Mouse (Mus musculus) ES-E14 (cell line): ENCODE measurements at regions not wholly inside any gene's neighbourhood (a gene's known extent, or its start where the extent isn't known, plus 50 kb on each side); places are given as distances from the start of the nearest gene placed in this dataset.
A peak's percentile ranks its signal among the peaks of the same experiment; 100 is the strongest.

Experiments
- DNase-seq: peaks from one replicate; pipeline ENCODE4 v3.0.0-alpha.2; 2013; ENCODE audit warnings: low read depth, low spot score
- H3K27ac ChIP-seq: 2 replicates; pipeline ENCODE4 v1.5.1; 2012; ENCODE audit warnings: low read depth, mild to moderate bottlenecking, low read length, moderate library complexity, mixed read lengths; ENCODE audit not compliant: poor library complexity, insufficient read depth, severe bottlenecking
- H3K36me3 ChIP-seq: 2 replicates; pipeline ENCODE4 v1.6.1; 2012; ENCODE audit warnings: mild to moderate bottlenecking, low read length, moderate library complexity, mixed read lengths; ENCODE audit not compliant: control insufficient read depth, poor library complexity, insufficient read depth, severe bottlenecking
- H3K4me1 ChIP-seq, 2 experiments: fragments of 150-350 bp in 1 of 2; sonication (generic) in 1 of 2; 2 replicates each; pipeline ENCODE4 v1.6.1; 2012; ENCODE audit warnings: low read length in 2 of 2, mild to moderate bottlenecking in 1 of 2, mixed read lengths in 1 of 2; ENCODE audit not compliant: control insufficient read depth in 2 of 2, insufficient read depth in 2 of 2, poor library complexity in 1 of 2
- H3K4me3 ChIP-seq, 2 experiments: fragments of 150-350 bp in 1 of 2; sonication (generic) in 1 of 2; 2 replicates each; pipeline ENCODE4 v1.5.1; 2012; ENCODE audit warnings: low read length in 2 of 2, low read depth in 1 of 2, mild to moderate bottlenecking in 1 of 2, mixed read lengths in 1 of 2; ENCODE audit not compliant: insufficient read depth in 1 of 2, poor library complexity in 1 of 2, severe bottlenecking in 1 of 2
- H3K9ac ChIP-seq: 2 replicates; pipeline ENCODE4 v1.6.1; 2012; ENCODE audit warnings: low read depth, mild to moderate bottlenecking, low read length, mixed read lengths; ENCODE audit not compliant: poor library complexity, insufficient read depth, severe bottlenecking
- H3K9me3 ChIP-seq: fragments of 150-350 bp; sonication (generic); 2 replicates; pipeline ENCODE4 v1.6.1; 2012; ENCODE audit warnings: low read depth, mild to moderate bottlenecking, low read length; ENCODE audit not compliant: control insufficient read depth, insufficient read depth
- CHD2 ChIP-seq: IDR thresholded peaks from 2 replicates; pipeline ENCODE4 v1.6.1; 2014; ENCODE audit warnings: mild to moderate bottlenecking, low read depth, low read length, inconsistent platforms
- HCFC1 ChIP-seq: IDR thresholded peaks from 2 replicates; pipeline ENCODE4 v1.6.1; 2012; ENCODE audit warnings: low read length, inconsistent platforms, borderline replicate concordance; ENCODE audit not compliant: insufficient read depth
- MAFK ChIP-seq: IDR thresholded peaks from 2 replicates; pipeline ENCODE4 v1.6.1; 2014; ENCODE audit warnings: mild to moderate bottlenecking, low read depth, low read length, inconsistent platforms; ENCODE audit not compliant: insufficient read depth
- ZC3H11A ChIP-seq: IDR thresholded peaks from 2 replicates; pipeline ENCODE4 v1.6.1; 2012; ENCODE audit warnings: low read depth, mild to moderate bottlenecking, inconsistent platforms, low read length, borderline replicate concordance
- ZNF384 ChIP-seq: IDR thresholded peaks from 2 replicates; pipeline ENCODE4 v1.6.1; 2012; ENCODE audit warnings: low read depth, low read length, inconsistent platforms
- in situ Hi-C, 2 experiments: fragments of 600-800 bp; cut with MboI; formaldehyde crosslinking; loops; one replicate each; pipeline ENCODE4 v1.15.1; 2025; ENCODE audit warnings: low sequenced_read_pairs in 2 of 2, inconsistent platforms in 1 of 2; ENCODE audit not compliant: unreplicated experiment in 2 of 2

DNA sequence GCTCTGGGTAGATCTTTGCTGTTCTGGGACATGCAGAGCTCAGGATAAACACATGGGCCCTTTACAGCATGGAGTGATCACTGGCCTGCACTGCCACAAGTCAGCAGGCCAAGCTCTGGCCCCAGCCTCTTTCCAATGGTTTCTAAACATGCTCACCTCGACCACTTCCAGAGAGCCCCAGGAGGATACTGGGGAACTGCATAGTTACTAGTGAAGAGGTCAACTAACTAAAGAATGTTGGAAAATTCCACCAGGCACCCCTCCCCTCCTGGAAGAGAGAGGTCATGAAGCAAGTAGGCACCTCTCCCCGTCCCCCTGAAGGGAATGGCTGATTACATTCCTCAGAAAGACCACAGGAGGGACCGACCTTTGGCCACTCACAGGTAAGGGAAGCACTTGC, 98.7 kb downstream of the Elovl4 start:
- Histone ChIP-seq H3K4me3 (no peak overlapping the region), H3K27ac (peak overlapping the region; percentile 13; the same call in 1 of the 2 replicates), H3K9ac (no peak overlapping the region), H3K4me1 (peaks cover 2 to 5% of the 10 kb centered on the region in 2 experiments; a peak in 2 of 4 replicates), H3K9me3 (no peaks in the 10 kb centered on the region), H3K36me3 (no peaks in the 10 kb centered on the region)
- no peak for DNase-seq
- TF ChIP-seq ZNF384 (no peak), ZC3H11A (no peak), HCFC1 (no peak), MAFK (no peak), CHD2 (no peak)
- in situ Hi-C loops: no loop called here

DNA sequence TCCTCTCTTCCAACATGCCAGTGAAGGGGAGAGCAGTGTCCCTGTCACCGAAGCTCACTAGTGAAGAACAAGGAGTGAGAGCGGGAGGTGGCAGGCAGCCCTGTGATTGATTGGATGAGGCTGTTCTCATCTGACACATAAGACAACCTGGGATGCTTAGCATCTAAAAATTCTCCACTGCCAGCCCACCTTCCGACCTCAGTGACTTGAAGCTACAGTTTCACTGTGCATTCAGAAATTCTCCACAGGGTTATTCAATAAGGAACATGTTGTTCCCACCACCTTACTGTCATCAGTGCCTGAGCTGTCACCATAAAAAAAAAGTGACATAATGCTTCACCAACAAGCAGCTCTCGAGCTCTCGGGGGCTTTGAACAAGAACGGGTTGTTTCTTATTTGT, 100.0 kb downstream of the Elovl4 start:
- H3K9me3 ChIP-seq: no peaks in the 10 kb centered on the region
- H3K4me3 ChIP-seq: no peak overlapping the region
- in situ Hi-C loops: no loop called here
- no peak for TF ChIP-seq HCFC1
- no peak for TF ChIP-seq ZNF384
- no peak for TF ChIP-seq CHD2
- TF ChIP-seq MAFK: no peak
- no peak for TF ChIP-seq ZC3H11A
- no peak overlapping the region for H3K9ac ChIP-seq
- no peak overlapping the region for H3K27ac ChIP-seq
- H3K36me3 ChIP-seq: no peaks in the 10 kb centered on the region
- DNase-seq: no peak
- H3K4me1 ChIP-seq: peaks cover 2 to 5% of the 10 kb centered on the region in 2 experiments; a peak in 2 of 4 replicates

DNA sequence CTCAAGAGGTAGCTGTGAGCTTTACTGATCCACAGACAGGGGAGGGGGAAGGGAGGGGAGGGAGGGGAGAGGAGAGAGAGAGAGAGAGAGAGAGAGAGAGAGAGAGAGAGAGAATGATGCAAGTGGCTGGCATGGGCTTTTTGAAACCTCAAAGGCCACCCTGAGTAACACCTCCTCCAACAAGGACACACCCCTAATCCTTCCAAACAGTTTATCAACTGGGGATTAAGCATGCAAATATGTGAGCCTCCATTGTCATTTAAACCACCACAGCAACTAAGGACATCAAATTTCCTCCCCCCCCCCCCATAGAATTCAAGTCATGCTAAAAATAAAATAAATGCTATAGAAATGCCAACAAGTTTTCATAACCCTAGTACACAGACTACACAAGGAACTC, 101.9 kb downstream of the Elovl4 start:
- peaks cover 2 to 5% of the 10 kb centered on the region in 2 experiments; a peak in 2 of 4 replicates for H3K4me1 ChIP-seq
- H3K4me3 ChIP-seq: no peak overlapping the region
- no peaks in the 10 kb centered on the region for H3K9me3 ChIP-seq
- no peak for DNase-seq
- no peak overlapping the region for H3K9ac ChIP-seq
- H3K27ac ChIP-seq: no peak overlapping the region
- TF ChIP-seq HCFC1: no peak
- TF ChIP-seq MAFK: no peak
- TF ChIP-seq ZC3H11A: no peak
- in situ Hi-C loops: no loop called here
- no peaks in the 10 kb centered on the region for H3K36me3 ChIP-seq

DNA sequence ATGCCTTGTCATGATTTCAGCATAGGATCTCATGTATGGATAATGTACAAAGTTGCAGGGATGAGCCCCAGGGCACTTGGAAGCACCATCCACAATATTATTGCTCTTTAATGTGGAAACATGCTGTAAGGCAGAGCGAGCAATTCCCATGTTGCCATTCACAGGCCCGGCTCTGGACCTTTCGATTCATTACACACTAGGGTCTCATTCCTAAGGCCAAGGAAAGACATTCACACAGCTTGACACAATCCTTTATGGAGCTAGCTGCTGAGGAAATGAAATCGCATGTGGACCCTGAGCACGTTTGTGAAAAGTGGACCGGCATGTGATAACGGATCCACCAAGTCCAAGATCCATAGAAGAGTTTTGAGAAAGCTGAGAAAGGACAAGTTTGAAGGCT, 105.2 kb downstream of the Elovl4 start:
- TF ChIP-seq MAFK (no peak), HCFC1 (no peak), ZC3H11A (no peak), ZNF384 (no peak), CHD2 (no peak)
- Histone ChIP-seq H3K27ac (no peak overlapping the region), H3K4me1 (peaks cover 2 to 5% of the 10 kb centered on the region in 2 experiments; a peak in 2 of 4 replicates), H3K9ac (no peak overlapping the region), H3K4me3 (no peak overlapping the region), H3K36me3 (no peaks in the 10 kb centered on the region), H3K9me3 (no peaks in the 10 kb centered on the region)
- DNase-seq: no peak
- in situ Hi-C loops: no loop called here

DNA sequence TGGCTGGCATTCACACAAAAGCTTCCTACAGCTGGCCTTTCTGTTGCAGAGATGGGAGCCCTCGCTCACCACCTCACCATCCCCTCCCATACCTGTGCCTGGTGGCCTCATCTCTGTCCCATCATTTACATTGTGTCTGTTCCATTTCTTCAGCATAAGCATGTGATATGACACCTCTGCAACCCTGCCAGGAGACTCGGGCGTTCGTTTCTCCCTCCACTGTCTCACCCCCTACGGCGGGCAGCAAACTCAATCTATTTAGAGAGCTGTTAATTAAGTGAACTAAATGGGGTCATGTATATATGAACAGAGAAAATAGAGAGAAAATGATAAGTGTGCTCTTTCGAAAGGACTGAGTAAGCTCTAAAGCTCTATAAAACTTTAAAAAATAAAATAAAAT, 106.0 kb downstream of the Elovl4 start:
- no peaks in the 10 kb centered on the region for H3K9me3 ChIP-seq
- no peak overlapping the region for H3K9ac ChIP-seq
- no peak overlapping the region for H3K27ac ChIP-seq
- H3K4me3 ChIP-seq: no peak overlapping the region
- peaks cover 2 to 4% of the 10 kb centered on the region in 2 experiments; a peak in 2 of 4 replicates for H3K4me1 ChIP-seq
- H3K36me3 ChIP-seq: no peaks in the 10 kb centered on the region
- DNase-seq: no peak
- TF ChIP-seq CHD2 (no peak), ZNF384 (no peak), ZC3H11A (no peak)
- in situ Hi-C loops: no loop called here
